Mouse (Mus musculus) brain, embryonic 14.5 days (tissue): ENCODE measurements around the gene Dapk1.

Experiments
- CTCF ChIP-seq: fragments of 200-500 bp; IDR thresholded peaks from 2 replicates; pipeline ENCODE4 v1.5.1; 2012; ENCODE audit warnings: inconsistent platforms, mild to moderate bottlenecking, moderate library complexity, borderline replicate concordance; ENCODE audit not compliant: insufficient read depth, insufficient read length; ENCODE audit errors: extremely low read depth
- POLR2A ChIP-seq: fragments of 200-500 bp; IDR thresholded peaks from 2 replicates; pipeline ENCODE4 v1.6.1; 2012; ENCODE audit warnings: mild to moderate bottlenecking, inconsistent platforms, borderline replicate concordance; ENCODE audit not compliant: poor library complexity, insufficient read depth, insufficient read length, severe bottlenecking; ENCODE audit errors: extremely low read depth

GRCm38 (mm10) chr13:60728276-60729054, 126.7 kb downstream of the Dapk1 start:
- no peak for TF ChIP-seq POLR2A
- no peak for TF ChIP-seq CTCF
